Mouse (Mus musculus) spleen, adult 2 months (tissue): ENCODE data around the gene Mast2.

ENCODE experiments used
- CTCF ChIP-seq: fragments of 200-500 bp; IDR thresholded peaks from 2 replicates; pipeline ENCODE4 v1.5.1; 2011; ENCODE audit warnings: mild to moderate bottlenecking, inconsistent platforms; ENCODE audit not compliant: insufficient read depth, insufficient read length, insufficient replicate concordance; ENCODE audit errors: extremely low read depth
- POLR2A ChIP-seq: fragments of 200-500 bp; IDR thresholded peaks from 2 replicates; pipeline ENCODE4 v1.6.1; 2011; ENCODE audit warnings: low read depth, low read length, inconsistent platforms

GRCm38 (mm10) chr4:116481322-116481721 lies 17.3 kb upstream of the Mast2 start:
- TF ChIP-seq POLR2A (no peak), CTCF (no peak)
